Mouse (Mus musculus) erythroblast, embryonic 14.5 days (primary cell): ENCODE results near the gene Prune2.

Experiments used
- GATA1 ChIP-seq: IDR thresholded peaks from 2 replicates; pipeline ENCODE4 v1.6.1; 2012; ENCODE audit warnings: low read length, inconsistent platforms, mixed read lengths
- TAL1 ChIP-seq: IDR thresholded peaks from 3 replicates; pipeline ENCODE4 v1.6.1; 2012; ENCODE audit warnings: low read length, inconsistent platforms, mixed read lengths

- TF ChIP-seq GATA1 (no peak), TAL1 (no peak)
Measured at GRCm38 (mm10) chr19:17055892-17056291, 100.0 kb downstream of the Prune2 start.
